Mouse (Mus musculus): ENCODE data around the gene Fndc9. TPM values are rescaled to one million over a fixed set of nuclear protein-coding genes. Genes with fewer than 3 reads are reported as not detected.

Gene Fndc9
- polyA plus RNA-seq, 1 experiment, result 0.39 TPM

GRCm38 (mm10) chr11:46251994-46252393, 16.7 kb downstream of the Fndc9 start:
- DNase-seq, result peak; percentile 65 to 78
- Histone ChIP-seq H3K27ac (ENCODE audit: insufficient read depth, low read length) (no peak overlapping the region), H3K4me1 (ENCODE audit: control insufficient read depth, insufficient read depth, low read length) (no peaks in the 10 kb centered on the region), H3K4me3 (replicated peaks; ENCODE audit: insufficient read depth, low read depth, low read length) (no peak overlapping the region), H3K27me3 (ENCODE audit: control insufficient read depth, insufficient read depth, low read length) (no peaks in the 10 kb centered on the region)
- WGBS, result 29% methylated on average over 7 of the region's 7 CpGs
- no peak for TF ChIP-seq POLR2A (IDR thresholded peaks at IDR 0.05; ENCODE audit: borderline replicate concordance, insufficient read depth, low read length)
- peak; percentile 92 for TF ChIP-seq CTCF (IDR thresholded peaks at IDR 0.05; ENCODE audit: borderline replicate concordance, insufficient read depth, low read depth, low read length)

GRCm38 (mm10) chr11:46255291-46255690, 20.0 kb downstream of the Fndc9 start:
- Histone ChIP-seq H3K4me1 (ENCODE audit: control insufficient read depth, insufficient read depth, low read length) (no peaks in the 10 kb centered on the region), H3K27me3 (ENCODE audit: control insufficient read depth, insufficient read depth, low read length) (no peaks in the 10 kb centered on the region), H3K27ac (ENCODE audit: insufficient read depth, low read length) (no peak overlapping the region), H3K4me3 (replicated peaks; ENCODE audit: insufficient read depth, low read depth, low read length) (no peak overlapping the region)
- DNase-seq, result no peak
- TF ChIP-seq POLR2A (IDR thresholded peaks at IDR 0.05; ENCODE audit: borderline replicate concordance, insufficient read depth, low read length), result no peak
- TF ChIP-seq CTCF (IDR thresholded peaks at IDR 0.05; ENCODE audit: borderline replicate concordance, insufficient read depth, low read depth, low read length), result no peak
- 95% methylated on average over 2 of the region's 2 CpGs for WGBS

- H3K4me3 ChIP-seq (replicated peaks; ENCODE audit: insufficient read depth, low read depth, low read length), result no peak overlapping the region
- TF ChIP-seq POLR2A (IDR thresholded peaks at IDR 0.05; ENCODE audit: borderline replicate concordance, insufficient read depth, low read length) (no peak), CTCF (IDR thresholded peaks at IDR 0.05; ENCODE audit: borderline replicate concordance, insufficient read depth, low read depth, low read length) (peak; percentile 58)
- WGBS, result 64% methylated on average over 4 of the region's 4 CpGs
- H3K4me1 ChIP-seq (ENCODE audit: control insufficient read depth, insufficient read depth, low read length), result 0 out of 2 replicates have a peak, but pooled peaks cover 2% of the 10 kb centered on the region
- DNase-seq, result peak in 1 of 2 experiments; percentile 35
- H3K27me3 ChIP-seq (ENCODE audit: control insufficient read depth, insufficient read depth, low read length), result no peaks in the 10 kb centered on the region
- no peak overlapping the region for H3K27ac ChIP-seq (ENCODE audit: insufficient read depth, low read length)
Measured at GRCm38 (mm10) chr11:46258207-46258606, 22.9 kb downstream of the Fndc9 start.

DNA sequence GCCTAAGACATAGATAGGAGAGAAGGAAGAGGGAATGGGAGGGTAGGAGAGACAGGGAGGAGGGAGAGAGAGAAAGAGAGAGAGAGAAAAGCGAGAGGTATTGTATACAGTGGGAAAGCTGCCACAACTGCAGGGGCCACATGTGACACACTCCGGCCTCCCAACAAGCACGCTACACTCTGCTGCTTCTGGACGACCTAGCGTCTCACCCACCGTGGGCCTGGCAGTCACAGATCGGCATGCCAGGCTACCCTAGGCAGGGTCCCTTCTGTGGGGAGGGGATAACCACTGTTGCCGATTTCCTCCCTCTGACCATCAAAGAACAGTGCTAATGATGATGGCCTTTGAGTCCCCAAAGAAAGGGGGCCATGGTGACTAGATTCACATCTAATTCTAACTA, 23.4 kb downstream of the Fndc9 start:
- TF ChIP-seq CTCF (IDR thresholded peaks at IDR 0.05; ENCODE audit: borderline replicate concordance, insufficient read depth, low read depth, low read length) (no peak), POLR2A (IDR thresholded peaks at IDR 0.05; ENCODE audit: borderline replicate concordance, insufficient read depth, low read length) (no peak)

DNA sequence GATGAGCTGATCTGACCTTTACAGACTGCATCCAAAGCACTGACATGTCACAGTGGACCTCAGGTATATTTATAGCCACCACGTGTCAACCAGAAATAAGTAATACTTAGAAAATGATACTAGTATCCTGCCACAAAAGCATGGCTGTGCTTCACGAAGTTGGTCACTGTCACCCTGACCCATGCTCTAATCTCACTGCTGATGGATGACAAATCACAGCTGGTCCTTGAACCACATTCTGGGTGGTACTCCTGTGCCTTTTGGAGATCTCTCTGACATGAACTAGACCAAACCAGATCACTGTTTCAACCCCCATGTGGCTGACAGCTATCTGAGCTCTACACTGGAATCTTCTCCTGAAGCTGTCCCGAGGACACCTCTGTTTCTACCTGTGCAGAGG, 27.5 kb downstream of the Fndc9 start:
- Histone ChIP-seq H3K4me1 (ENCODE audit: control insufficient read depth, insufficient read depth, low read length) (0 out of 2 replicates have a peak, but pooled peaks cover 3% of the 10 kb centered on the region), H3K4me3 (replicated peaks; ENCODE audit: insufficient read depth, low read depth, low read length) (no peak overlapping the region), H3K27me3 (ENCODE audit: control insufficient read depth, insufficient read depth, low read length) (no peaks in the 10 kb centered on the region), H3K27ac (ENCODE audit: insufficient read depth, low read length) (no peak overlapping the region)
- DNase-seq, result no peak
- no peak for TF ChIP-seq CTCF (IDR thresholded peaks at IDR 0.05; ENCODE audit: borderline replicate concordance, insufficient read depth, low read depth, low read length)
- no peak for TF ChIP-seq POLR2A (IDR thresholded peaks at IDR 0.05; ENCODE audit: borderline replicate concordance, insufficient read depth, low read length)
- WGBS, result 78% methylated on average over 3 of the region's 3 CpGs

More for the DNA sequence above, 23.4 kb downstream of the Fndc9 start:
- Histone ChIP-seq H3K4me3 (replicated peaks; ENCODE audit: insufficient read depth, low read depth, low read length) (no peak overlapping the region), H3K27ac (ENCODE audit: insufficient read depth, low read length) (no peak overlapping the region), H3K27me3 (ENCODE audit: control insufficient read depth, insufficient read depth, low read length) (no peaks in the 10 kb centered on the region), H3K4me1 (ENCODE audit: control insufficient read depth, insufficient read depth, low read length) (0 out of 2 replicates have a peak, but pooled peaks cover 3% of the 10 kb centered on the region)
- DNase-seq, result no peak
- WGBS, result 85% methylated on average over 8 of the region's 8 CpGs

DNA sequence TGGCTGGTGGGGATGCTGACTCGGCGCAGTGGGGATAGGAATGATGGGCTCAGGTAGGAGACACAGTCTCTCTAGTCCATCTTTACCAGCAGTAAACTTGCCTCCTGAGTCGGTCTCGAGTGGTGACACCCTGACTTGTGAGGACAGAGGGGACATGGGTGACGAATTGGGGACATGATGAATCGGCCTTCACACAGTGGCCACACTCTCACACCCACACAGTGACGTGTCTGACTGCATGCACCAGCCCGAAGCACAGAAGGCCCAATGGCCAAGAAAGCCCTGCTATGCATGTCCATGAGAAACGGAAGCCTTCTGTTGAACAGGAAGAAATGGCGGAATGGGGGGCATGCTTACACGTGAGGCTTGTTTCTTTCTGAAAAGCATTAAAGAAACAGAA, 28.0 kb downstream of the Fndc9 start:
- TF ChIP-seq POLR2A (IDR thresholded peaks at IDR 0.05; ENCODE audit: borderline replicate concordance, insufficient read depth, low read length) (no peak), CTCF (IDR thresholded peaks at IDR 0.05; ENCODE audit: borderline replicate concordance, insufficient read depth, low read depth, low read length) (no peak)
- no peak overlapping the region for H3K4me3 ChIP-seq (replicated peaks; ENCODE audit: insufficient read depth, low read depth, low read length)
- no peaks in the 10 kb centered on the region for H3K27me3 ChIP-seq (ENCODE audit: control insufficient read depth, insufficient read depth, low read length)
- WGBS, result 92% methylated on average over 11 of the region's 11 CpGs
- H3K4me1 ChIP-seq (ENCODE audit: control insufficient read depth, insufficient read depth, low read length), result 0 out of 2 replicates have a peak, but pooled peaks cover 3% of the 10 kb centered on the region
- H3K27ac ChIP-seq (ENCODE audit: insufficient read depth, low read length), result no peak overlapping the region
- no peak for DNase-seq

DNA sequence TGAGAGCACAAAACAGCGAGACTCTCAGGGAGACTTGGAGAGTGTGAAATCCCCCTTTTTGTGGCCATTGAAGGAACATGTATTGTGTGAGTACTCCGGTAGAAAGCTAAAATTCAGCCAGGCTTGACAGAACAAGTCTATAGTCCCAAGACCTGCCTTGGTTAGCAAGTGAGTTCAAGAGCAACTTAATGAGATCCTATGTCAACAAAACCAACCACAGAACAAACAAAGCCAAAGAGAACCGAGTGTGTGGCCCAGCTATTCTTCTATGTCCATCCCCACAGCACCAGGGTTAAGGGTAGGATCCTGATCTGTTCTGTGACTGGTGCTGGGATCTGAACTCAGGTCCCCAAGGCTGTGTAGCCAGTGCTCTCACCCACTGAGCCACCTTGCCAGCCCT, 29.3 kb downstream of the Fndc9 start:
- 72% methylated on average over 3 of the region's 3 CpGs for WGBS
- Histone ChIP-seq H3K27me3 (ENCODE audit: control insufficient read depth, insufficient read depth, low read length) (no peaks in the 10 kb centered on the region), H3K27ac (ENCODE audit: insufficient read depth, low read length) (no peak overlapping the region), H3K4me1 (ENCODE audit: control insufficient read depth, insufficient read depth, low read length) (0 out of 2 replicates have a peak, but pooled peaks cover 3% of the 10 kb centered on the region), H3K4me3 (replicated peaks; ENCODE audit: insufficient read depth, low read depth, low read length) (no peak overlapping the region)
- TF ChIP-seq CTCF (IDR thresholded peaks at IDR 0.05; ENCODE audit: borderline replicate concordance, insufficient read depth, low read depth, low read length), result no peak
- TF ChIP-seq POLR2A (IDR thresholded peaks at IDR 0.05; ENCODE audit: borderline replicate concordance, insufficient read depth, low read length), result no peak
- DNase-seq, result no peak

DNA sequence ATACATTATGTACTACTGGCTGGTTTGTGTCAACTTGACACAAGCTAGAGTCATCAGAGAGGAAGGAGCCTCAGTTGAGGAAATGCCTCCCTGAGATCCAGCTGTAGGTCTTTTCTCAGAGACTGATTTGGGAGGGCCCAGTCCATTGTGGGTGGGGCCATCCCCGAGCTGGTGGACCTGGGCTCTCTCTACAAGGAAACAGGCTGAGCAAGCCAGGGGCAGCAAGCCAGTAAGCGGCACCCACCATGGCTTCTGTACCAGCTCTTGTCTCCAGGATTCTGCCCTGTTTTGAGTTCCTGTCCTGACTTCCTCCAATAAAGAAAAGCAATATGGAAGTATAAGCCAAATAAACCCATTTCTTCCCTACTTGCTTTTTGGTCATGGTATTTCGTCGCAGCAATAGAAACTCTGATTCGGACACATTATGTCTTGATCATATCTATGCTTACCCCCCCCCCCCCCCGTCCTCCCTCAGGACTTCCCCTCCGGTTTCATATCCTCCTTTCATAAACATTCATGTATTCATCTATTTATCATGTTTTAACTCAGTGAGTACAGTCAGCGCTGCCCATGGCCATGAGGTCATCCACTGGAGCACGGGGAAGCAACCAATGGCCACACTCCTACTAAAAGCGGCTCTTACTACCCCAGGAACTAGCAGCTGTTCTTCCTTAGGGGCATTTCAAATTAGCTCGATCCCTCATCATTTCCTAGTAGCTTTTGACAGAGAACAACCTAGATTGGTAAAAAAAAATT, 29.9 kb downstream of the Fndc9 start:
- no peak overlapping the region for H3K27ac ChIP-seq (ENCODE audit: insufficient read depth, low read length)
- no peak overlapping the region for H3K4me3 ChIP-seq (replicated peaks; ENCODE audit: insufficient read depth, low read depth, low read length)
- H3K4me1 ChIP-seq (ENCODE audit: control insufficient read depth, insufficient read depth, low read length), result 0 out of 2 replicates have a peak, but pooled peaks cover 3% of the 10 kb centered on the region
- 90% methylated on average over 11 of the region's 11 CpGs for WGBS
- no peak for DNase-seq
- no peaks in the 10 kb centered on the region for H3K27me3 ChIP-seq (ENCODE audit: control insufficient read depth, insufficient read depth, low read length)
- TF ChIP-seq POLR2A (IDR thresholded peaks at IDR 0.05; ENCODE audit: borderline replicate concordance, insufficient read depth, low read length), result no peak
- no peak for TF ChIP-seq CTCF (IDR thresholded peaks at IDR 0.05; ENCODE audit: borderline replicate concordance, insufficient read depth, low read depth, low read length)
